Mouse (Mus musculus): ENCODE data around the gene Cyp11a1. TPM values are rescaled to one million over a fixed set of nuclear protein-coding genes. Genes with fewer than 3 reads are reported as not detected.

Cyp11a1 gene
- polyA plus RNA-seq, 1 experiment from 2014 or later = 0.13 TPM

GRCm38 (mm10) chr9:58074561-58074960 lies 68.3 kb downstream of the Cyp11a1 start:
- Histone ChIP-seq H3K9ac (no peak overlapping the region), H3K4me2 (replicated peaks) (no peak overlapping the region), H3K27me3 (peaks cover 3% of the 10 kb centered on the region; the same call in 1 of the 2 replicates), H3K27ac (no peak overlapping the region), H3K4me3 (no peak overlapping the region), H3K36me3 (no peaks in the 10 kb centered on the region), H3K4me1 (0 out of 2 replicates have a peak, but pooled peaks cover 2% of the 10 kb centered on the region), H3K9me3 (no peaks in the 10 kb centered on the region)
- ATAC-seq (ENCODE audit: insufficient number of reproducible peaks, insufficient read depth, low FRiP score, low TSS enrichment) = no peak
- WGBS = 44% methylated on average over 3 of the region's 3 CpGs

Other genes with a start within 250 kb of the Cyp11a1 start
- gene Clk3, start 240.6 kb upstream of the Cyp11a1 start, polyA plus RNA-seq (2016; fragmentation: Nextera tagmentation; extraction: Ambion mirVana) = 75.4 and 81.8 TPM in 2 replicates
- 13.6 and 14.8 TPM in 2 replicates for gene Arid3b, start 169.6 kb upstream of the Cyp11a1 start, polyA plus RNA-seq (2016; fragmentation: Nextera tagmentation; extraction: Ambion mirVana)
- 123 TPM in 2 replicates for gene Ubl7, start 95.4 kb upstream of the Cyp11a1 start, polyA plus RNA-seq (2016; fragmentation: Nextera tagmentation; extraction: Ambion mirVana)
- 0.45 and 0.62 TPM in 2 replicates for gene Sema7a, start 66.3 kb upstream of the Cyp11a1 start, polyA plus RNA-seq (2016; fragmentation: Nextera tagmentation; extraction: Ambion mirVana)
- gene Stra6, start 57.4 kb downstream of the Cyp11a1 start, polyA plus RNA-seq (2016; fragmentation: Nextera tagmentation; extraction: Ambion mirVana) = 30.1 and 38.1 TPM in 2 replicates
- gene Ccdc33, start 112.4 kb downstream of the Cyp11a1 start, polyA plus RNA-seq (2016; fragmentation: Nextera tagmentation; extraction: Ambion mirVana) = 0.13 and 0.50 TPM in 2 replicates
- 88.0 and 95.6 TPM in 2 replicates for gene Islr, start 197.9 kb downstream of the Cyp11a1 start, polyA plus RNA-seq (2016; fragmentation: Nextera tagmentation; extraction: Ambion mirVana)
- 5.3 and 7.3 TPM in 2 replicates for gene Islr2, start 197.9 kb downstream of the Cyp11a1 start, polyA plus RNA-seq (2016; fragmentation: Nextera tagmentation; extraction: Ambion mirVana)
- 14.0 and 16.0 TPM in 2 replicates for gene Pml, start 243.4 kb downstream of the Cyp11a1 start, polyA plus RNA-seq (2016; fragmentation: Nextera tagmentation; extraction: Ambion mirVana)
- 40.9 and 44.2 TPM in 2 replicates for gene Stoml1, start 246.8 kb downstream of the Cyp11a1 start, polyA plus RNA-seq (2016; fragmentation: Nextera tagmentation; extraction: Ambion mirVana)

Measured in embryonic facial prominence, embryonic 12.5 days (tissue).